Mouse (Mus musculus) liver, adult 2 months (tissue): Measurements from ENCODE around the gene Calcoco2.

Source experiments
- CTCF ChIP-seq: fragments of 200-500 bp; IDR thresholded peaks from 2 replicates; pipeline ENCODE4 v1.5.1; 2011; ENCODE audit warnings: low read depth, low read length, control low read depth
- POLR2A ChIP-seq: fragments of 200-500 bp; IDR thresholded peaks from 2 replicates; pipeline ENCODE4 v1.6.1; 2011; ENCODE audit warnings: low read length, control low read depth; ENCODE audit not compliant: insufficient read depth; ENCODE audit errors: extremely low read depth

DNA sequence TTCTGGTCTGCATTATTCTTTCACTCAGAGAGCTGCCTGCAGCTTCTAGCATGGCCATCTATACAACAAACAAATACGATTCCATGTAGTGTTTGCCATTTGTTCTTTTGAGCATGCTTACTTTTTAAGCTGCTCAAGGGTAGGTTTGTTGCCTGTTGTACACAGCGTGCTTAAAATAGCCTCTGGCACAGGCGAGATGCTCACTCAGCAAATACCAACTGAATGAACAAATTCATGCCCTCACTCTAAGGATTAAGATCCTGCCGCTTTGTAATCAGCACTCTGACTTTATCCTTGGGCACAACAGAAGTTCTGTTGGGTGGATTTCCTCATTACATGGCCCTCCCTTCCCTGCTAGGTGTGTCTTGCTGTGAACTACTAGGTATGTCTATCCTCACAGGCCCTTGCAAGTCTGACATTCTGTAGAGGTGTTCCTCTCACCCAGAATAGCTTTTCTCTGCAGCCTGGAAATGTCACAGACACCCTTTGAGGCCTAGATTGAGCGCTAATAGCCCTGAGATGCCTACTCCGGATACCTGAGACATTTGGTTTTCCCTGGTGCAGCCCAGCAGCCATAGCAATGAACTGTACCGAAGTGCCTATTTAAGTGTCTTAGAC is 19.0 kb downstream of the Calcoco2 start:
- no peak for TF ChIP-seq POLR2A
- TF ChIP-seq CTCF: no peak
